Mouse (Mus musculus): ENCODE data around the gene Atf7.

- no peak for TF ChIP-seq CTCF (IDR thresholded peaks at IDR 0.05)
- no peak for TF ChIP-seq EP300 (IDR thresholded peaks at IDR 0.05)
Observed at GRCm38 (mm10) chr15:102510110-102510509, 115.2 kb downstream of the Atf7 start.
